Mouse (Mus musculus) midbrain, embryonic 15.5 days (tissue): ENCODE data around the gene Mrpl28. TPM values are rescaled to one million over a fixed set of nuclear protein-coding genes. Genes with fewer than 3 reads are reported as not detected.

Experiments
- ATAC-seq: fragments of 200-750 bp; cut with Nextera tagmentation; replicated peaks from 2 replicates; pipeline ENCODE4 v1.8.0; 2017; ENCODE audit warnings: moderate TSS enrichment
- H3K27ac ChIP-seq: fragments of 300-500 bp; sonication (generic); 2 replicates; pipeline ENCODE4 v1.5.1; 2015; ENCODE audit warnings: mild to moderate bottlenecking, inconsistent platforms
- H3K27me3 ChIP-seq: fragments of 300-500 bp; sonication (generic); replicated peaks from 2 replicates; pipeline ENCODE4 v1.6.1; 2015; ENCODE audit warnings: inconsistent platforms
- H3K36me3 ChIP-seq: fragments of 300-500 bp; sonication (generic); replicated peaks from 2 replicates; pipeline ENCODE4 v1.6.1; 2015; ENCODE audit warnings: inconsistent platforms
- H3K4me1 ChIP-seq: fragments of 300-500 bp; sonication (generic); 2 replicates; pipeline ENCODE4 v1.6.1; 2015; ENCODE audit warnings: inconsistent platforms
- H3K4me2 ChIP-seq: fragments of 300-500 bp; sonication (generic); 2 replicates; pipeline ENCODE4 v1.6.1; 2015; ENCODE audit warnings: inconsistent platforms, mild to moderate bottlenecking, moderate library complexity
- H3K4me3 ChIP-seq: fragments of 300-500 bp; sonication (generic); 2 replicates; pipeline ENCODE4 v1.5.1; 2015; ENCODE audit warnings: mild to moderate bottlenecking, inconsistent platforms
- H3K9ac ChIP-seq: fragments of 300-500 bp; sonication (generic); 2 replicates; pipeline ENCODE4 v1.6.1; 2015; ENCODE audit warnings: mild to moderate bottlenecking, inconsistent platforms
- H3K9me3 ChIP-seq: fragments of 300-500 bp; sonication (generic); 2 replicates; pipeline ENCODE4 v1.6.1; 2016; ENCODE audit warnings: inconsistent platforms
- WGBS: fragments of 180-500 bp; shearing (Covaris S2); methylation state at CpG from one replicate; pipeline ENCODE4 v1.1.7; 2015; ENCODE audit warnings: mixed read lengths; 5-methylcytosine and 5-hydroxymethylcytosine counted together
- polyA plus RNA-seq: library from polyadenylated mRNA; unstranded; fragments of >200 nt; fragmentation: Nextera tagmentation; extraction: Ambion mirVana; gene quantifications from 2 replicates; pipeline ENCODE4 v1.2.1, GENCODE M21; 2015

The Mrpl28 gene
- polyA plus RNA-seq, 1 experiment from 2014 or later: 172 TPM

GRCm38 (mm10) chr17:26119766-26120710 is 3.3 kb upstream of the Mrpl28 start:
- Histone ChIP-seq H3K4me1 (peaks cover 17% of the 10 kb centered on the region), H3K4me3 (no peak overlapping the region), H3K9me3 (no peaks in the 10 kb centered on the region), H3K36me3 (no peaks in the 10 kb centered on the region), H3K27me3 (peaks cover 29% of the 10 kb centered on the region), H3K27ac (no peak overlapping the region), H3K9ac (no peak overlapping the region), H3K4me2 (no peak overlapping the region; the same call in 1 of the 2 replicates)
- WGBS: 46% methylated on average over 33 of the region's 33 CpGs
- ATAC-seq: 0 out of 2 replicates have a peak, but pooled peaks have one; percentile 22

GRCm38 (mm10) chr17:26122431-26123140 is 714 bp upstream of the Mrpl28 start:
- H3K27me3 ChIP-seq: 0 out of 2 replicates have a peak, but pooled peaks cover 10% of the 10 kb centered on the region
- no peak for ATAC-seq
- H3K36me3 ChIP-seq: peaks cover 13% of the 10 kb centered on the region
- H3K4me2 ChIP-seq: no peak overlapping the region
- no peaks in the 10 kb centered on the region for H3K9me3 ChIP-seq
- H3K4me3 ChIP-seq: no peak overlapping the region
- peaks cover 19% of the 10 kb centered on the region for H3K4me1 ChIP-seq
- 55% methylated on average over 5 of the region's 5 CpGs for WGBS
- H3K9ac ChIP-seq: no peak overlapping the region
- H3K27ac ChIP-seq: no peak overlapping the region

DNA sequence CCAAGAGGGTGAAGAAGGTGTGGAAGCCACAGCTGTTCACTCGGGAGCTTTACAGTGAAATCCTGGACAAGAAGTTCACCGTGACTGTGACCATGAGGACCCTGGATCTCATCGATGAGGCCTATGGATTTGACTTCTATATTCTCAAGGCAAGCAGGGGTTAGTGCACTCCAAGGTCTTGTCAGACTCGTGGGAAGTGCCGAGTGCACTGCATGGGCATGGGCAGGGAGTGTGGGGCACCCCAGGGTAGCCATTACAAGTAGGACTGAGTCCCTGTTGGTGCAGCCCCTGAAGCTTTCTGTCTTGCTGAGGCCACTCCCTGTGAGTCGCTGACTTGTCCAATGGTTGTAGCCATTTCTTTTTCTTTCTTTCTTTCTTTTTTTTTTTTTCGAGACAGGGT is 1.3 kb downstream of the Mrpl28 start:
- Histone ChIP-seq H3K9ac (peak overlapping the region; percentile 64; the same call in 1 of the 2 replicates), H3K27me3 (no peaks in the 10 kb centered on the region), H3K4me3 (peak overlapping the region; percentile 76), H3K4me1 (peaks cover 19% of the 10 kb centered on the region), H3K9me3 (no peaks in the 10 kb centered on the region), H3K36me3 (peaks cover 21% of the 10 kb centered on the region), H3K4me2 (peak overlapping the region; percentile 84), H3K27ac (no peak overlapping the region)
- WGBS: 90% methylated on average over 7 of the region's 7 CpGs
- no peak for ATAC-seq

DNA sequence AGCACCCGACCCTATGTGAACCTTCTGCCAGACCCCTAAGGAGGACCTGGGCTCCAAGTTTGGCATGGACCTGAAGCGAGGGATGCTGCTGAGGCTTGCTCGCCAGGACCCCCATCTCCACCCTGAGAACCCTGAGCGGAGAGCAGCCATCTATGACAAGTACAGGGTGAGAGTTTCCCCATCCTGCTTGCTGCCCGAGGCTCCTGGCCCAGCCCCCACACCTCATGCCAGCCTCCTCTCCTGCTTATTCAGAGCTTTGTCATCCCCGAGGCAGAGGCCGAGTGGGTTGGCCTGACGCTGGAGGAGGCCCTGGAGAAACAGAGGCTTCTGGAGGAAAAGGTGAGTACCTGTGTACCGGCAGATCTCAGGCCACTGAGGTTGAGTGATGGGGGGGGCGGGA is 1.9 kb downstream of the Mrpl28 start:
- WGBS: 92% methylated on average over 10 of the region's 10 CpGs
- no peaks in the 10 kb centered on the region for H3K9me3 ChIP-seq
- H3K9ac ChIP-seq: no peak overlapping the region
- H3K4me2 ChIP-seq: no peak overlapping the region
- no peak for ATAC-seq
- no peak overlapping the region for H3K27ac ChIP-seq
- H3K36me3 ChIP-seq: peaks cover 26% of the 10 kb centered on the region
- no peak overlapping the region for H3K4me3 ChIP-seq
- H3K27me3 ChIP-seq: no peaks in the 10 kb centered on the region
- H3K4me1 ChIP-seq: peaks cover 16% of the 10 kb centered on the region

- Histone ChIP-seq H3K27ac (peak overlapping the region; percentile 84), H3K9ac (peak overlapping the region; percentile 47), H3K4me1 (peaks cover 26% of the 10 kb centered on the region), H3K36me3 (peaks cover 23% of the 10 kb centered on the region), H3K9me3 (no peaks in the 10 kb centered on the region), H3K4me2 (peak overlapping the region; percentile 60), H3K4me3 (peak overlapping the region; percentile 50), H3K27me3 (no peaks in the 10 kb centered on the region)
- peak; percentile 92 for ATAC-seq
- 41% methylated on average over 18 of the region's 18 CpGs for WGBS
Observed at GRCm38 (mm10) chr17:26131062-26131732, 7.9 kb downstream of the Mrpl28 start.

DNA sequence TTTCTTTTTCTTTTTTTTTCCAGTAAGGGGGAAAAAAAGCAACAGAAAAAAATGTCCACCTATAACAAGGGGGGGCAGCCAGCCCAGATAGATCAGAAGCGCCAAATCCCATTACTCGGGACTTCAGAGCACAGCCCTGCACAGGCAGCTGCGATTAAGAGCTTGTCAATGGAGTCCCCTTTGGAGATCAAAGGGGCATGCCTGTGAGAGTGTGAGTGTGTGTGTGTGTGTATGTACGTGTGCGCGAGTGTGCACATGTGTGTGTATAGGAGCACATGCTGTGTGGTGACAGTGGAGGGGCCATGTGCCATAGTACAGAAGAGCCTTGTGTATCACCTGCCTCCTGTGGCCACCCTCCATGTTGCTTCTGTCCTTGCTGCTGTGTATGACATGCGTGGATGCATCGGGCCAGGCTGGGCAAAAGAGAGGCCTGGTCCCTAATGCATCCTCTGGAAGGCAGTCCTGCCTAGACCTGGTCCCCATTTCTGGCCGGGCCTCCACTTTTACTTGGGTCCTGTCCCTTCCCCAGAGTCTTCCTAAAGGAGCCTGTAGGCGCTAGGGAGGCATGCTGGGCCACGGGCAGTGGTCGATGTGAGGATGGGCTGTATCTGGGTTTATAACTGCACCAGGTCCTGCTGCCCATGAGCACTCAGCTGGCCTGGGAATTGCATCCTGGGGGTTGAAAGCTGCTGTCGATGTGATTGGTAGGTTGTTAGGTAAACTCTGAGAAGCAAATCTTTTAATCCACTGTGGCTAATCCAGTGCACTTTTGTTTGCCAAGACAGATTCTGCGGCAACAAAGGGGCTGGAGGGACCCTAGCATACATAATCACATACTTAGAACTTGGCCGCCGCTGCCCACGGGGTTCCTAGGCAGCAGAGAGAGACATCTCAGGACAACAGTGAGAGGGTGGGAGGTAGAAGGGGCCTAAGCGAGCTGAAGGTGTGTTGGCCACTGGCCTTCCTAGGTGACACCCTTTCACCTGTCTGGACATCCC is 8.9 kb downstream of the Mrpl28 start:
- H3K4me3 ChIP-seq: peak overlapping the region; percentile 50
- WGBS: 26% methylated on average over 18 of the region's 18 CpGs

DNA sequence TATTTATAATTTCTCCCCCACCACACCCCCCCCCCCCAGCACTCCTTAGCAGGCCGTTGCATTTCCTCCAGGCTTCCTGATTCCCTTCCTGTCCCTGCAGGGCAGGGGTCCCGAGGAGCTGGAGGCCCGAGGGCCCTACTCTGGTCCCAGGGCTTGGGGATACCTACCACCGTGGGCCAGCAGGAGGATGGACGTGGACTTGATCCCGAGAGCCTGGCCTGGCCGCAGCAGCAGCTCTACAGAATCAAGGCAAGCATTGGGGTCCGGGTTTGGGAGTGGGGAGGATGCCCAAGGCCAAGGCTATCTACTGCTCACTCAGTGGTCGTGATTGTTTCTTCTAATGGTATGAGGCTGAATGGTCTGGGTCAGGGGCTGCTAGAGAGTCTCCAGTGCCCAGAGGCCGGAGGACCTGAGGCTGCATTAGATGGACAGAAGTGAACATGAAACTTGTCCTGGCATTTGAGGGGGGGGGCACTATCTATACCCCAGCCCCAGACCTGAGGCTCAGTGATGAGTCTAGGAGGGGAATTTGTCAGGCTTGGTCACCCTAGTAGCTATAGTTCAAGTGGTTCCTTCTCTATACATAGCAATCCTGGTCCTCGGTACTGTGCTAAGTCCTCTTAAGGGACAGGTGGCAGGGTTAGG is 13.9 kb downstream of the Mrpl28 start:
- H3K36me3 ChIP-seq: no peaks in the 10 kb centered on the region
- H3K4me2 ChIP-seq: no peak overlapping the region
- 0 out of 2 replicates have a peak overlapping the region, but pooled peaks have one; percentile 58 for H3K4me3 ChIP-seq
- H3K27me3 ChIP-seq: no peaks in the 10 kb centered on the region
- 0 out of 2 replicates have a peak overlapping the region, but pooled peaks have one; percentile 88 for H3K27ac ChIP-seq
- no peaks in the 10 kb centered on the region for H3K9me3 ChIP-seq
- 90% methylated on average over 11 of the region's 11 CpGs for WGBS
- H3K9ac ChIP-seq: no peak overlapping the region; the same call in 1 of the 2 replicates
- ATAC-seq: no peak
- peaks cover 56% of the 10 kb centered on the region for H3K4me1 ChIP-seq

More for the DNA sequence above, 8.9 kb downstream of the Mrpl28 start:
- Histone ChIP-seq H3K9ac (peak overlapping the region; percentile 47), H3K36me3 (peaks cover 17% of the 10 kb centered on the region; the same call in 1 of the 2 replicates), H3K27ac (peak overlapping the region; percentile 84), H3K9me3 (no peaks in the 10 kb centered on the region), H3K27me3 (no peaks in the 10 kb centered on the region), H3K4me2 (peak overlapping the region; percentile 60), H3K4me1 (peaks cover 27% of the 10 kb centered on the region)
- peak; percentile 64 for ATAC-seq

DNA sequence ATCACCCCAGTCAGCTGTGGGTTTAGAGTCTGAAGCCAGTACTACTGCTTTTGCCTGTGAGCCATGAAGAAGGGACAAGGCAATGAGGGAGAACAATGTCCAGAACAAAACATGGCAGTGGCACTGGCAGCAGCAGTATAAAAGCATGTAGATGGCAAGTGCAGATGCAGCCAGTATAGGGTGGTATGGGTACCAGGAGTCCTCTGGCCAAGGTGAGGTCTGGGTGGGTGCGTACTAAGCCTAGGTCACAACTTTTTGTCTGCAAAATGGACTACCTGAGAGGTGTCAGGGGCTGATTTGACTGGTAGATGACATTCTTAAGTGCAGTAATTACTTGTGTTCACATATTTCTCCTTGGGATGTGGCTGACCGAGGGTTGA is 14.4 kb downstream of the Mrpl28 start:
- 75% methylated on average over 2 of the region's 2 CpGs for WGBS
- Histone ChIP-seq H3K9me3 (no peaks in the 10 kb centered on the region), H3K4me2 (peak overlapping the region; percentile 72), H3K27ac (peak overlapping the region; percentile 88), H3K4me1 (peaks cover 56% of the 10 kb centered on the region), H3K27me3 (no peaks in the 10 kb centered on the region), H3K4me3 (peak overlapping the region; percentile 58), H3K36me3 (no peaks in the 10 kb centered on the region), H3K9ac (no peak overlapping the region)
- peak; percentile 18 for ATAC-seq

DNA sequence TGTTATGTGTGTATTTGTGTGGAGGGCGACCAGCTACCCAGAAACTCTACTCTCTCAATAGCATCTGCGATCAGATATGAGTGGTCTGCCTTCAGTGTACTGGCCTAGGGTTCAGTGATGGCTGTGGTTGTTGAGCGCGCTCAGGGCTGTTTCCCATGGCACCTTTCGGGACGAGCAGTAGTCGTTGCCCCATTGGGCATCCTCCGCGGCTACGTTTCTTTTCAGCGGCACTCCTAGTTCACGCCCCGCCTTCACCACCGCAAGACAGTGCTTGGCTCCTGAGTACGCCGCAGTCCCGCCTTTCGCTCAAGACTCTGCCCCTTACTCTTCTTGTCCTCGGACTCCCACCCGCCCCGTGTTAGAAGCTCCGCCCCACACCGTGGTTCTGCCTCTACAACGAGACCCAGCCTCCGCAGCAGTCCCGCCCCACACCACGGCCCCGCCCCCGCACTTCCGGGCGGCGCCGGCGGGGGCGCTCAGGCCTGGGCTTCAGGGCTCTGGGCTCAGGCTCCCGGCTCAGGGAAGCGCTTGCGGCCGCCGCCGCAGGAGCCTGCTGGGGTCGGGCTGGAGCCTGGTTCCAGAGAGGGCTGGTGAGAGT is 15.0 kb downstream of the Mrpl28 start, which contains the start of gene Axin1:
TSS of gene Axin1 (plus strand) at position 450 of the 598 bp plus-strand sequence.
- H3K4me3 ChIP-seq: peak within 1 kb of the TSS; percentile 58
- peaks cover 52% of the 10 kb centered on the region for H3K4me1 ChIP-seq
- H3K36me3 ChIP-seq: peaks cover 6% of the 10 kb centered on the region; the same call in 1 of the 2 replicates
- ATAC-seq: peak; percentile 96
- no peaks in the 10 kb centered on the region for H3K27me3 ChIP-seq
- peak within 1 kb of the TSS; percentile 88 for H3K27ac ChIP-seq
- peak within 1 kb of the TSS; percentile 82 for H3K9ac ChIP-seq
- H3K4me2 ChIP-seq: peak within 1 kb of the TSS; percentile 72
- WGBS: under 1% methylated on average over 42 of the region's 42 CpGs
- no peaks in the 10 kb centered on the region for H3K9me3 ChIP-seq

GRCm38 (mm10) chr17:26138901-26139381 is 15.6 kb downstream of the Mrpl28 start:
- peak overlapping the region; percentile 82 for H3K9ac ChIP-seq
- peak overlapping the region; percentile 88 for H3K27ac ChIP-seq
- peaks cover 47% of the 10 kb centered on the region for H3K4me1 ChIP-seq
- ATAC-seq: peak; percentile 74
- H3K27me3 ChIP-seq: no peaks in the 10 kb centered on the region
- H3K4me2 ChIP-seq: peak overlapping the region; percentile 72
- no peaks in the 10 kb centered on the region for H3K9me3 ChIP-seq
- under 1% methylated on average over 55 of the region's 58 CpGs for WGBS
- peaks cover 12% of the 10 kb centered on the region; the same call in 1 of the 2 replicates for H3K36me3 ChIP-seq
- peak overlapping the region; percentile 58 for H3K4me3 ChIP-seq
